Mouse (Mus musculus): Measurements from ENCODE around the gene Metap2. TPM values are rescaled to one million over a fixed set of nuclear protein-coding genes. Genes with fewer than 3 reads are reported as not detected.

Gene Metap2
- polyA plus RNA-seq, 1 experiment = 205 TPM

DNA sequence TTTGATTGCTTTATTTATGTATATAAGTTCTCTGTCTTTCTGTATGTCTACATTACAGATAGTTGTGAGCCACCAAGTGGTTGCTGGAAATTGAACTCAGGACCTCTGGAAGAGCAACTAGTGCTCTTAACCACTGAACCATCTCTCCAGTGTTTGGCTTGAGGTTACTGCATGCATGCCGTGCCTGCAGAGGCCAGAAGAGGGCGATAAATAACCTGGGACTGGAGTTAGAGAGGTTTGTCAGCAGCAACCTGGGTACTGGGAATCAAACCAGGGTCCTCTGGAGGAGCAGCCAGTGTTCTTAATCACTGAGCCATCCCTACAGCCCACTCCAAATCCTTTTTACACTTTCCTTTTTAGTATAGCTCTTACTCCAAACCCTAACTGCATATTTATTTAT lies 19.9 kb upstream of the Metap2 start:
- Histone ChIP-seq H3K4me3 (ENCODE audit: insufficient read depth, poor library complexity, severe bottlenecking) (no peak overlapping the region), H3K36me3 (ENCODE audit: control insufficient read depth, insufficient read depth) (no peaks in the 10 kb centered on the region), H3K79me2 (ENCODE audit: control insufficient read depth, insufficient read depth) (no peaks in the 10 kb centered on the region), H3K79me3 (ENCODE audit: low read depth) (no peaks in the 10 kb centered on the region), H3K27me3 (ENCODE audit: control insufficient read depth, insufficient read depth, insufficient read length) (no peaks in the 10 kb centered on the region), H3ac (ENCODE audit: control insufficient read depth, insufficient read length, low read depth) (no peak overlapping the region)
- no peak for TF ChIP-seq MAX (IDR thresholded peaks at IDR 0.05)
- no peak for TF ChIP-seq FOSL1 (IDR thresholded peaks at IDR 0.05; ENCODE audit: insufficient read depth, low read length, poor library complexity, severe bottlenecking)

DNA sequence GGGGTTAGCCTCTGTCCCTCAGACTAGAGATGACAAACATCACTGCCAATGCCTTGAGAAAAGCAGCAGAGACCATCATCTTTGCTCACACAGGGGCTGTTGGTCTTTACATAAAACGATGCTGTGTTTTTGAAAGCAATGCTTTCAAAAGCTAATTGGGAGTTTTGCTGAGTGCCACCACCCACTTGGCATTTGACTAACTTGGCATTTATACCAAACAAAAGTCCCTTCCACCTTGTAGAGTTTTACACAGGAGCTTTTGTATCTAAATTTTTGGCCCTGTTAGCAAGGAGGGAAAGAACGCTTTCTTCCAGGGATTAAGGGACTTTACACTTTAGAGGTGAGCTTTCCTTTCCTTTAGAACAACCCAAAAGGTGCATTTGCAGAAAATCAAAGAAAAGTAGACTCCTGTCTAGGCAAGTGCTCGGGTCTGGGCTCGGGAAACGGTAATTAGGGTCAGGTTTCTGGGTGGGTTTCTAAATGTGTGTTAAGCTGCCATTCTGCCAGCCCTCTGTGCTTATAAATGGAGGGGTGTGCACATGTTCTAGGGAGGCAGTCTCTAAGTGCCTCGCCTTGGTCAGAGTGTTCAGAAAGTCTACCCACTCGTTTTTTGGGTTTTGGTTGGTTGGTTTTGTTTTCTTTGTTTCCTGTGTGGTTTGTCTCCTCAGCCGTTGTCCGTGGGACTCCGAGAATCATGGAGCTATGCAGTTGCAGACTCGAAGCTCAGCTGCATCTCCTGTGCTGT lies 18.8 kb upstream of the Metap2 start:
- no peaks in the 10 kb centered on the region for H3K79me3 ChIP-seq (ENCODE audit: low read depth)
- H3K79me2 ChIP-seq (ENCODE audit: control insufficient read depth, insufficient read depth) = no peaks in the 10 kb centered on the region
- no peaks in the 10 kb centered on the region for H3K27me3 ChIP-seq (ENCODE audit: control insufficient read depth, insufficient read depth, insufficient read length)
- H3ac ChIP-seq (ENCODE audit: control insufficient read depth, insufficient read length, low read depth) = no peak overlapping the region
- no peaks in the 10 kb centered on the region for H3K36me3 ChIP-seq (ENCODE audit: control insufficient read depth, insufficient read depth)
- TF ChIP-seq USF1 (IDR thresholded peaks at IDR 0.05; ENCODE audit: low read depth) (no peak), CTCF (IDR thresholded peaks at IDR 0.05; ENCODE audit: control insufficient read depth, insufficient read depth, insufficient read length) (no peak), MYOG (IDR thresholded peaks at IDR 0.05; ENCODE audit: control insufficient read depth, extremely low read depth, insufficient read length) (no peak), MAX (IDR thresholded peaks at IDR 0.05) (no peak), MYOD1 (IDR thresholded peaks at IDR 0.05; ENCODE audit: control insufficient read depth, insufficient read length, low read depth) (no peak), CEBPB (IDR thresholded peaks at IDR 0.05; ENCODE audit: low read depth) (no peak), FOSL1 (IDR thresholded peaks at IDR 0.05; ENCODE audit: insufficient read depth, low read length, poor library complexity, severe bottlenecking) (no peak)
- no peak overlapping the region for H3K4me3 ChIP-seq (ENCODE audit: insufficient read depth, poor library complexity, severe bottlenecking)

DNA sequence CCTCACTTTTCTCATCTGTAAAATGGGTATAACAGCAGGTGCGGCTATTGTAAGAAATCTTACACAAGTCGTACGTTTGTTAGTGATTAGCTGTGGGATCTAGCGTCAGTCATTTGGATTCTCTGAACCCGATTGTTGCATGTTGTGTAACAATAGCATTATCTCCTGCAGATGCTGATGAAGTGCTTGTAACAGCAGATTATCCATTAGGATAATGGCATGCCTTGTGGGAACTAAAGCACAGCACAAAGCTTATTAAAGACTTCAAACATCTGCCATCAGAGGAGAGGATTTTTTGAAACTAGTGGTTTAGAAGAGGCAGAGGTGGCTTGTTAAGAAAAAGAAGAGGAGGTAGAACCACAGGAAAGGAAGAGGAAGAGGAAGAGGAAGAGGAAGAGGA lies 16.6 kb upstream of the Metap2 start:
- TF ChIP-seq FOSL1 (IDR thresholded peaks at IDR 0.05; ENCODE audit: insufficient read depth, low read length, poor library complexity, severe bottlenecking) (no peak), MYOD1 (IDR thresholded peaks at IDR 0.05; ENCODE audit: control insufficient read depth, insufficient read length, low read depth) (no peak), CTCF (IDR thresholded peaks at IDR 0.05; ENCODE audit: control insufficient read depth, insufficient read depth, insufficient read length) (no peak), CEBPB (IDR thresholded peaks at IDR 0.05; ENCODE audit: low read depth) (no peak), MYOG (IDR thresholded peaks at IDR 0.05; ENCODE audit: control insufficient read depth, extremely low read depth, insufficient read length) (no peak), USF1 (IDR thresholded peaks at IDR 0.05; ENCODE audit: low read depth) (no peak), MAX (IDR thresholded peaks at IDR 0.05) (no peak)

DNA sequence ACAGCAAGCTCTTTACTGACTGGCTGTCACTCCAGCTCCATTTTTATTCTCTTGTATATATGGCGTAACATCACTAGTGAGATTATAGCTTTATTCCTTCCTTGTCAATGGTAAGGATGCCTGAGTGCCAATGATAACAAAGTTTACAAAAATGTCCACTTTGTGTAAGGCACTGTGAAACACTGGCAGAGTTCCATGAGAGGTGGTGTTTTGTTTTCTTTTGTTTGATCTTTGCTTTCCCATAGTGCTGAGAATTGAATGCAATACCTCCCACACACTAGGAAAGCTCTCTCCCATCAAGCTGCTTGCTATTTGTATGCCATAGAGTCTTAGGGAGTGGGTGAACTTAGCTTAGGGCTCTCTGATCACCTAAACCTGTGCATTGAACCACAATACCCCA lies 16.0 kb upstream of the Metap2 start:
- Histone ChIP-seq H3K27me3 (ENCODE audit: control insufficient read depth, insufficient read depth, insufficient read length) (no peaks in the 10 kb centered on the region), H3ac (ENCODE audit: control insufficient read depth, insufficient read length, low read depth) (no peak overlapping the region), H3K4me3 (ENCODE audit: insufficient read depth, poor library complexity, severe bottlenecking) (no peak overlapping the region), H3K36me3 (ENCODE audit: control insufficient read depth, insufficient read depth) (no peaks in the 10 kb centered on the region), H3K79me3 (ENCODE audit: low read depth) (no peaks in the 10 kb centered on the region), H3K79me2 (ENCODE audit: control insufficient read depth, insufficient read depth) (no peaks in the 10 kb centered on the region)
- TF ChIP-seq CEBPB (IDR thresholded peaks at IDR 0.05; ENCODE audit: low read depth) = no peak
- no peak for TF ChIP-seq USF1 (IDR thresholded peaks at IDR 0.05; ENCODE audit: low read depth)
- no peak for TF ChIP-seq MYOD1 (IDR thresholded peaks at IDR 0.05; ENCODE audit: control insufficient read depth, insufficient read length, low read depth)
- TF ChIP-seq FOSL1 (IDR thresholded peaks at IDR 0.05; ENCODE audit: insufficient read depth, low read length, poor library complexity, severe bottlenecking) = no peak
- no peak for TF ChIP-seq MAX (IDR thresholded peaks at IDR 0.05)
- no peak for TF ChIP-seq CTCF (IDR thresholded peaks at IDR 0.05; ENCODE audit: control insufficient read depth, insufficient read depth, insufficient read length)
- no peak for TF ChIP-seq MYOG (IDR thresholded peaks at IDR 0.05; ENCODE audit: control insufficient read depth, extremely low read depth, insufficient read length)

More for the DNA sequence above, 16.6 kb upstream of the Metap2 start:
- Histone ChIP-seq H3K27me3 (ENCODE audit: control insufficient read depth, insufficient read depth, insufficient read length) (no peaks in the 10 kb centered on the region), H3ac (ENCODE audit: control insufficient read depth, insufficient read length, low read depth) (no peak overlapping the region), H3K4me3 (ENCODE audit: insufficient read depth, poor library complexity, severe bottlenecking) (no peak overlapping the region), H3K79me3 (ENCODE audit: low read depth) (no peaks in the 10 kb centered on the region), H3K79me2 (ENCODE audit: control insufficient read depth, insufficient read depth) (no peaks in the 10 kb centered on the region), H3K36me3 (ENCODE audit: control insufficient read depth, insufficient read depth) (no peaks in the 10 kb centered on the region)

GRCm38 (mm10) chr10:93912136-93912855 lies 15.4 kb upstream of the Metap2 start:
- no peaks in the 10 kb centered on the region for H3K27me3 ChIP-seq (ENCODE audit: control insufficient read depth, insufficient read depth, insufficient read length)
- TF ChIP-seq USF1 (IDR thresholded peaks at IDR 0.05; ENCODE audit: low read depth) = no peak
- no peak for TF ChIP-seq CEBPB (IDR thresholded peaks at IDR 0.05; ENCODE audit: low read depth)
- no peak for TF ChIP-seq MYOG (IDR thresholded peaks at IDR 0.05; ENCODE audit: control insufficient read depth, extremely low read depth, insufficient read length)
- TF ChIP-seq MYOD1 (IDR thresholded peaks at IDR 0.05; ENCODE audit: control insufficient read depth, insufficient read length, low read depth) = no peak
- no peak overlapping the region for H3ac ChIP-seq (ENCODE audit: control insufficient read depth, insufficient read length, low read depth)
- no peak overlapping the region for H3K4me3 ChIP-seq (ENCODE audit: insufficient read depth, poor library complexity, severe bottlenecking)
- no peaks in the 10 kb centered on the region for H3K79me2 ChIP-seq (ENCODE audit: control insufficient read depth, insufficient read depth)
- H3K36me3 ChIP-seq (ENCODE audit: control insufficient read depth, insufficient read depth) = no peaks in the 10 kb centered on the region
- H3K79me3 ChIP-seq (ENCODE audit: low read depth) = no peaks in the 10 kb centered on the region

All from C2C12 (cell line).